Mouse (Mus musculus) stomach, postnatal 0 days (tissue): Measurements from ENCODE around the gene Ap1m2. TPM values are rescaled to one million over a fixed set of nuclear protein-coding genes. Genes with fewer than 3 reads are reported as not detected.

Experiments
- ATAC-seq: fragments of 200-750 bp; cut with Nextera tagmentation; 2 replicates; pipeline ENCODE4 v1.8.0; 2017; ENCODE audit not compliant: low FRiP score, low TSS enrichment
- DNase-seq: peaks from one replicate; pipeline ENCODE4 v3.0.0-alpha.2; 2016; ENCODE audit warnings: low spot score
- H3K27ac ChIP-seq: fragments of 300-500 bp; sonication (generic); replicated peaks from 2 replicates; pipeline ENCODE4 v1.5.1; 2014; ENCODE audit warnings: mild to moderate bottlenecking, control low read depth
- H3K27me3 ChIP-seq: fragments of 300-500 bp; sonication (generic); 2 replicates; pipeline ENCODE4 v1.6.1; 2014; ENCODE audit warnings: low read length; ENCODE audit not compliant: control insufficient read depth, insufficient read depth
- H3K36me3 ChIP-seq: fragments of 300-500 bp; sonication (generic); 2 replicates; pipeline ENCODE4 v1.6.1; 2014; ENCODE audit warnings: low read length, mixed read lengths; ENCODE audit not compliant: control insufficient read depth, insufficient read depth
- H3K4me1 ChIP-seq: fragments of 300-500 bp; sonication (generic); replicated peaks from 2 replicates; pipeline ENCODE4 v1.6.1; 2014; ENCODE audit warnings: antibody characterized with exemption; ENCODE audit not compliant: control insufficient read depth, insufficient read depth
- H3K4me2 ChIP-seq: fragments of 300-500 bp; sonication (generic); replicated peaks from 2 replicates; pipeline ENCODE4 v1.6.1; 2014; ENCODE audit warnings: low read depth, mild to moderate bottlenecking, control low read depth, moderate library complexity
- H3K4me3 ChIP-seq: fragments of 300-500 bp; sonication (generic); 2 replicates; pipeline ENCODE4 v1.5.1; 2014; ENCODE audit warnings: low read depth, low read length, control low read depth
- H3K9ac ChIP-seq: fragments of 300-500 bp; sonication (generic); 2 replicates; pipeline ENCODE4 v1.6.1; 2014; ENCODE audit warnings: mild to moderate bottlenecking, low read length, control low read depth, mixed read lengths
- H3K9me3 ChIP-seq: fragments of 300-500 bp; sonication (generic); 2 replicates; pipeline ENCODE4 v1.6.1; 2016; ENCODE audit warnings: low read length; ENCODE audit not compliant: control insufficient read depth
- CTCF ChIP-seq: IDR thresholded peaks from 2 replicates; pipeline ENCODE4 v1.5.1; 2016; ENCODE audit warnings: antibody characterized with exemption, low read depth, mild to moderate bottlenecking, moderate library complexity
- EP300 ChIP-seq: optimal IDR thresholded peaks from 2 replicates; pipeline ENCODE3; 2016; ENCODE audit warnings: antibody characterized with exemption
- WGBS: fragments of 180-500 bp; shearing (Covaris S2); extraction: QIAGEN DNeasy Blood & Tissue Kit; methylation state at CpG from one replicate; pipeline ENCODE4 v1.1.7; 2014; 5-methylcytosine and 5-hydroxymethylcytosine counted together
- polyA plus RNA-seq: library from polyadenylated mRNA; unstranded; fragments of >200 nt; fragmentation: Nextera tagmentation; extraction: Ambion mirVana; gene quantifications from 2 replicates; pipeline ENCODE4 v1.2.1, GENCODE M21; 2015

The Ap1m2 gene
- polyA plus RNA-seq, 1 experiment from 2014 or later: 84.9 TPM

- H3K4me3 ChIP-seq: no peak overlapping the region
- no peaks in the 10 kb centered on the region for H3K4me1 ChIP-seq
- no peak overlapping the region for H3K4me2 ChIP-seq
- H3K36me3 ChIP-seq: peaks cover 28% of the 10 kb centered on the region
- H3K9ac ChIP-seq: no peak overlapping the region
- DNase-seq (no peak), ATAC-seq (no peak)
- H3K27ac ChIP-seq: 0 out of 2 replicates have a peak overlapping the region, but pooled peaks have one; percentile 40
- no peaks in the 10 kb centered on the region for H3K27me3 ChIP-seq
- WGBS: 86% methylated on average over 4 of the region's 4 CpGs
- TF ChIP-seq CTCF: no peak
- TF ChIP-seq EP300: no peak
- no peaks in the 10 kb centered on the region for H3K9me3 ChIP-seq
These were observed 39.7 kb upstream of the Ap1m2 start for GRCm38 (mm10) chr9:21351702-21352377.

DNA sequence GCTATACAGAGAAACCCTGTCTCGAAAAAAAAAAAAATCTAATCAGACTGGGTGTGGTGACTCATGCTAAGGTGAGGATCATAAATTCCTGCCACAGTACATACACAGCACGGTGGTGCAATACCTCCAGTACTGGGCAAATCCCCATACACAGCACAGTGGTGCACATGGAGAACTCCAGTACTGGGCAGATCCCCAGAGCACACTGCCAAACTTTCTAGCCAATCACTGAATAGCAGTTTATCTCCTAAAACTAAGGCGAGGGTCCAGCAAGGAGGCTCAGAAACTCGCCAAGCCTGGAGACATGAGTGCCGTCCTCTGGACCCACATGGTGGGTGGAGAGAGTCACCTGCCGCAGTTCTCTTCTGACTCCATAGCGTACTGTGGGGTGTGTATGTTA is 39.0 kb upstream of the Ap1m2 start:
- Histone ChIP-seq H3K4me3 (no peak overlapping the region), H3K4me1 (no peaks in the 10 kb centered on the region), H3K27ac (0 out of 2 replicates have a peak overlapping the region, but pooled peaks have one; percentile 40), H3K4me2 (no peak overlapping the region), H3K27me3 (no peaks in the 10 kb centered on the region), H3K36me3 (peaks cover 32% of the 10 kb centered on the region), H3K9ac (no peak overlapping the region), H3K9me3 (no peaks in the 10 kb centered on the region)
- ATAC-seq (peak; percentile 94), DNase-seq (peak; percentile 48)
- TF ChIP-seq CTCF (no peak), EP300 (no peak)
- 72% methylated on average over 7 of the region's 7 CpGs for WGBS

DNA sequence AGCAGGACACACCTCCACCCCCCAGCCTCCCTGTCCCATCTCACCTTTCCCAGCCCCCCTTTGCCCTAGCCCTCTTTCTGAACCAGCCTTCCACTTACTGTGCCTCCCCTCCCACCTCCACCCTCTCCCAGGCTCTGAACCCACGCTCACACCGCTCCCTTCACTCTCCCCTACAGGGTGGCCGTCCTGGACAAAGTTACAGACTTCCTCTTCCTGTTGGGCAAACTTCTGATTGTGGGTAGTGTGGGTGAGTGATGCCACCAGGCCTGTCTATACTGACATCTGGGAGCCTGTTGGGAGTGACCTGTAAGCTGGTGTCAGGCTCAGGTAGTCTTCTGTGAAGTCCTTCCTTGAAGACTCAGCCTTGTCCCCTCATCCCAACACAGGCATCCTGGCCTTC is 36.0 kb upstream of the Ap1m2 start:
- H3K27ac ChIP-seq: no peak overlapping the region
- H3K4me2 ChIP-seq: no peak overlapping the region
- TF ChIP-seq CTCF (no peak), EP300 (no peak)
- H3K4me3 ChIP-seq: no peak overlapping the region
- no peaks in the 10 kb centered on the region for H3K4me1 ChIP-seq
- H3K36me3 ChIP-seq: peaks cover 28% of the 10 kb centered on the region
- ATAC-seq (no peak), DNase-seq (no peak)
- WGBS: 73% methylated on average over 3 of the region's 3 CpGs
- no peaks in the 10 kb centered on the region for H3K9me3 ChIP-seq
- no peaks in the 10 kb centered on the region for H3K27me3 ChIP-seq
- no peak overlapping the region for H3K9ac ChIP-seq

DNA sequence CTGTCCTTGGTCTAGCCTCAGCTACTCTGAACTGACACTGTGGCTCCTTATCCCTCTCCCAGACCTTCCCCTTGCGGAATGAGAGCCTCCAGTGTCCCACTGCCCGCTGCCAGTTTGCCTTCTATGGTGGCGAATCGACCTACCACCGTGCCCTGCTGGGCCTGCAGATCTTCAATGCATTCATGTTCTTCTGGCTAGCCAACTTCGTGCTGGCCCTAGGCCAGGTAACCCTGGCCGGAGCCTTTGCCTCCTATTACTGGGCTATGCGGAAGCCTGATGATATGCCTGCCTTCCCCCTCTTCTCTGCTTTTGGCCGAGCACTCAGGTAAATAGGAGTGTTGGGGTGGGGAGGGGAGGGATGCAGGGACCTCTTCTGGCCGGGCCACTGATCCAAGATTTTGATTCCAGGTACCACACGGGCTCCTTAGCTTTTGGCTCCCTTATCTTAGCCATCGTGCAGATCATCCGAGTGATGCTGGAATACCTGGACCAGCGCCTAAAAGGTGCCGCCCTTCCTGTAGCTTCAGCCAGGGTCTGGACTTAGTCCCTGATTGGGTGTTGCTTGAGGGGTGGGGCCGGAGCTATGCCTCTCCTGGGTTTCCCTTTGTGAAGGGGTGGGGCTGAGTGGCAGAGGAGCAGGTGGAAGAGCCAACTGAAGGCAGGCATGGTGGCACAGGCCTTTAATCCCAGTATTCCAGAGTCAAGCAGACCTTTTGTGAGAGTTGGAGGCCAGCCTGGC is 34.7 kb upstream of the Ap1m2 start:
- no peaks in the 10 kb centered on the region for H3K4me1 ChIP-seq

DNA sequence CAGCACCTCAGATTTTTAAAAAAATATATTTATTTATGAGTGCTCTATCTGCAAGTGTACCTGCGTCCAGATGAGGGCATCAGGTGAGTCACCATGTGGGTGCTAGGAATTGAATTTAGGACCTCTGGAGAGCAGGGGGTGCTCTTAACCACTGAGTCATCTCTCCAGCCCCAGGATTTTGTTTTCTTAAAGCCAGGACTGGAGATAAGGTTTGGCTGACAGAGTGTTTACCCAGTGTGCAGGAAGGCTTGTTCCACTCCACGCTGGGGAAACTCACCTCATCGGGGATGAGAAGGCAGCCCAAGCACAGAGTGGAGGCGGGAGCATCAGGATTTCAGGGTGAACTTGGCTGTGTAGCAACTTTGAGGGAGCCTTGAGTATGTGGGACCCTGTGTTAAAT is 28.3 kb upstream of the Ap1m2 start:
- DNase-seq (peak; percentile 56), ATAC-seq (peak; percentile 62)
- Histone ChIP-seq H3K4me1 (no peaks in the 10 kb centered on the region), H3K27ac (no peak overlapping the region; the same call in 1 of the 2 replicates), H3K27me3 (no peaks in the 10 kb centered on the region), H3K4me3 (no peak overlapping the region), H3K9ac (no peak overlapping the region), H3K9me3 (no peaks in the 10 kb centered on the region), H3K4me2 (no peak overlapping the region), H3K36me3 (peaks cover 15% of the 10 kb centered on the region)
- TF ChIP-seq EP300 (no peak), CTCF (peak; percentile 9; the same call in 1 of the 2 replicates)
- WGBS: 57% methylated on average over 4 of the region's 4 CpGs

More for the DNA sequence above, 34.7 kb upstream of the Ap1m2 start:
- Histone ChIP-seq H3K9me3 (no peaks in the 10 kb centered on the region), H3K9ac (no peak overlapping the region), H3K27ac (0 out of 2 replicates have a peak overlapping the region, but pooled peaks have one; percentile 18), H3K4me3 (no peak overlapping the region), H3K36me3 (peaks cover 35% of the 10 kb centered on the region), H3K4me2 (no peak overlapping the region), H3K27me3 (no peaks in the 10 kb centered on the region)
- peak; percentile 57 for DNase-seq
- TF ChIP-seq EP300: no peak
- no peak for TF ChIP-seq CTCF
- WGBS: 70% methylated on average over 16 of the region's 16 CpGs
- ATAC-seq: peak; percentile 66

GRCm38 (mm10) chr9:21337652-21338051 is 25.5 kb upstream of the Ap1m2 start:
- WGBS: 16% methylated on average over 20 of the region's 20 CpGs
- ATAC-seq: peak; percentile 88
- Histone ChIP-seq H3K36me3 (peaks cover 6% of the 10 kb centered on the region), H3K4me3 (peak overlapping the region; percentile 45), H3K9me3 (no peaks in the 10 kb centered on the region), H3K4me2 (peak overlapping the region; percentile 50), H3K4me1 (no peaks in the 10 kb centered on the region), H3K27me3 (no peaks in the 10 kb centered on the region), H3K27ac (peak overlapping the region; percentile 85), H3K9ac (peak overlapping the region; percentile 62)
- no peak for TF ChIP-seq CTCF
- no peak for TF ChIP-seq EP300
- DNase-seq: peak; percentile 92
